Mouse (Mus musculus) midbrain, embryonic 12.5 days (tissue): ENCODE measurements at regions not wholly inside any gene's neighbourhood (a gene's known extent, or its start where the extent isn't known, plus 50 kb on each side); places are given as distances from the start of the nearest gene placed in this dataset.

Experiments
- ATAC-seq: fragments of 200-750 bp; cut with Nextera tagmentation; 2 replicates; pipeline ENCODE4 v1.8.0; 2017; ENCODE audit warnings: low read depth, moderate TSS enrichment, moderate library complexity; ENCODE audit not compliant: low FRiP score
- H3K27ac ChIP-seq: fragments of 300-500 bp; sonication (generic); replicated peaks from 2 replicates; pipeline ENCODE4 v1.5.1; 2016; ENCODE audit warnings: mild to moderate bottlenecking
- H3K27me3 ChIP-seq: fragments of 300-500 bp; sonication (generic); 2 replicates; pipeline ENCODE4 v1.6.1; 2016; ENCODE audit warnings: mild to moderate bottlenecking
- H3K36me3 ChIP-seq: fragments of 300-500 bp; sonication (generic); 2 replicates; pipeline ENCODE4 v1.6.1; 2016
- H3K4me1 ChIP-seq: fragments of 300-500 bp; sonication (generic); 2 replicates; pipeline ENCODE4 v1.6.1; 2016
- H3K4me2 ChIP-seq: fragments of 300-500 bp; sonication (generic); replicated peaks from 2 replicates; pipeline ENCODE4 v1.6.1; 2016; ENCODE audit warnings: mild to moderate bottlenecking, moderate library complexity
- H3K4me3 ChIP-seq: fragments of 300-500 bp; sonication (generic); 2 replicates; pipeline ENCODE4 v1.5.1; 2016; ENCODE audit warnings: mild to moderate bottlenecking
- H3K9ac ChIP-seq: fragments of 300-500 bp; sonication (generic); replicated peaks from 2 replicates; pipeline ENCODE4 v1.6.1; 2016; ENCODE audit warnings: mild to moderate bottlenecking, moderate library complexity
- H3K9me3 ChIP-seq: fragments of 300-500 bp; sonication (generic); 2 replicates; pipeline ENCODE4 v1.6.1; 2016; ENCODE audit warnings: mild to moderate bottlenecking
- WGBS: fragments of 180-500 bp; shearing (Covaris S2); methylation state at CpG from one replicate; pipeline ENCODE4 v1.1.7; 2016; 5-methylcytosine and 5-hydroxymethylcytosine counted together

GRCm38 (mm10) chr6:84408513-84408912 is 185.2 kb downstream of the Cyp26b1 start:
- WGBS: 82% methylated on average over 5 of the region's 5 CpGs
- ATAC-seq: no peak

DNA sequence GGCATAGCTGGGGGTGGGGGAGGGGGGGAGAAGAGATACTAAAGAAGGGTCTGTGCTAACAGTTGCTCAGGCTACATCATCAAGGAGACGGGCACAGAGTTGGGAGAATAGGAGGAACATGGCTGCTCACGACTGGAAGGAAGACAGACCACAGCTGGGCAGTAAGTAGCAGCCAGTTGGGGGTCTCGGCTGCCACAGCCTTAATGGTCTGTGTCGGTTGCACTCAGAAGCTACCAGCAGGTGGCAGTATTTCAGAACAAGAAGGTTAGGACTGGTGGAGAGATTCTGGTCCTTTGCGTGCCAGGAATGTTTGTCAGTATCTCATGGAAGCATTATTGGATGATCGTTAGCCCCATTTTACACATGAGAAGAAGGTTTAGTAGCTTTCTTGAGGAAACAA is 185.9 kb downstream of the Cyp26b1 start:
- H3K27me3 ChIP-seq: peaks cover 5% of the 10 kb centered on the region; the same call in 1 of the 2 replicates
- H3K9me3 ChIP-seq: no peaks in the 10 kb centered on the region
- no peak overlapping the region for H3K4me2 ChIP-seq
- H3K36me3 ChIP-seq: no peaks in the 10 kb centered on the region
- 14% methylated on average over 6 of the region's 6 CpGs for WGBS
- no peak overlapping the region for H3K9ac ChIP-seq
- no peaks in the 10 kb centered on the region for H3K4me1 ChIP-seq
- H3K4me3 ChIP-seq: no peak overlapping the region
- no peak overlapping the region for H3K27ac ChIP-seq
- peak; percentile 65; the same call in 1 of the 2 replicates for ATAC-seq

More at GRCm38 (mm10) chr6:84408513-84408912, 185.2 kb downstream of the Cyp26b1 start:
- Histone ChIP-seq H3K27ac (no peak overlapping the region), H3K4me2 (no peak overlapping the region), H3K9ac (no peak overlapping the region), H3K36me3 (no peaks in the 10 kb centered on the region), H3K4me3 (no peak overlapping the region), H3K27me3 (peaks cover 5% of the 10 kb centered on the region; the same call in 1 of the 2 replicates), H3K9me3 (no peaks in the 10 kb centered on the region), H3K4me1 (no peaks in the 10 kb centered on the region)

GRCm38 (mm10) chr6:84404695-84405094 is 189.0 kb downstream of the Cyp26b1 start:
- H3K27ac ChIP-seq: no peak overlapping the region
- H3K36me3 ChIP-seq: no peaks in the 10 kb centered on the region
- no peak overlapping the region for H3K9ac ChIP-seq
- no peak overlapping the region for H3K4me3 ChIP-seq
- no peak overlapping the region for H3K4me2 ChIP-seq
- 61% methylated on average over 4 of the region's 4 CpGs for WGBS
- no peaks in the 10 kb centered on the region for H3K9me3 ChIP-seq
- H3K4me1 ChIP-seq: no peaks in the 10 kb centered on the region
- H3K27me3 ChIP-seq: peaks cover 5% of the 10 kb centered on the region; the same call in 1 of the 2 replicates
- no peak for ATAC-seq

GRCm38 (mm10) chr6:84402431-84402830 is 191.3 kb downstream of the Cyp26b1 start:
- no peak for ATAC-seq
- Histone ChIP-seq H3K4me2 (no peak overlapping the region), H3K4me1 (no peaks in the 10 kb centered on the region), H3K27ac (no peak overlapping the region), H3K9me3 (no peaks in the 10 kb centered on the region), H3K27me3 (peaks cover 5% of the 10 kb centered on the region; the same call in 1 of the 2 replicates), H3K36me3 (no peaks in the 10 kb centered on the region), H3K9ac (no peak overlapping the region), H3K4me3 (no peak overlapping the region)
- WGBS: 73% methylated on average over 2 of the region's 2 CpGs

GRCm38 (mm10) chr6:84394496-84395090 is 199.1 kb downstream of the Cyp26b1 start:
- Histone ChIP-seq H3K36me3 (no peaks in the 10 kb centered on the region), H3K9ac (no peak overlapping the region), H3K27me3 (no peaks in the 10 kb centered on the region), H3K9me3 (no peaks in the 10 kb centered on the region), H3K27ac (no peak overlapping the region), H3K4me1 (peaks cover 6% of the 10 kb centered on the region), H3K4me3 (no peak overlapping the region), H3K4me2 (no peak overlapping the region)
- ATAC-seq: no peak
- 73% methylated on average over 6 of the region's 6 CpGs for WGBS

GRCm38 (mm10) chr6:84393519-84394231 is 200.0 kb downstream of the Cyp26b1 start:
- Histone ChIP-seq H3K9ac (no peak overlapping the region), H3K36me3 (no peaks in the 10 kb centered on the region), H3K4me3 (no peak overlapping the region), H3K4me2 (no peak overlapping the region), H3K9me3 (no peaks in the 10 kb centered on the region), H3K27me3 (no peaks in the 10 kb centered on the region), H3K4me1 (peaks cover 6% of the 10 kb centered on the region), H3K27ac (no peak overlapping the region)
- no peak for ATAC-seq
- WGBS: 90% methylated on average over 9 of the region's 9 CpGs

GRCm38 (mm10) chr6:84392752-84393511 is 200.8 kb downstream of the Cyp26b1 start:
- no peaks in the 10 kb centered on the region for H3K36me3 ChIP-seq
- no peak overlapping the region for H3K27ac ChIP-seq
- H3K4me2 ChIP-seq: no peak overlapping the region
- H3K27me3 ChIP-seq: no peaks in the 10 kb centered on the region
- H3K4me1 ChIP-seq: peaks cover 6% of the 10 kb centered on the region
- whole genome bisulfite sequencing: 92% methylated on average over 14 of the region's 14 CpGs
- no peaks in the 10 kb centered on the region for H3K9me3 ChIP-seq
- H3K4me3 ChIP-seq: no peak overlapping the region
- H3K9ac ChIP-seq: no peak overlapping the region
- ATAC-seq: no peak

- no peak overlapping the region for H3K9ac ChIP-seq
- H3K36me3 ChIP-seq: no peaks in the 10 kb centered on the region
- no peak overlapping the region for H3K4me2 ChIP-seq
- H3K4me3 ChIP-seq: no peak overlapping the region
- WGBS: 86% methylated on average over 3 of the region's 3 CpGs
- H3K4me1 ChIP-seq: peaks cover 6% of the 10 kb centered on the region
- no peak for ATAC-seq
- H3K9me3 ChIP-seq: no peaks in the 10 kb centered on the region
- no peak overlapping the region for H3K27ac ChIP-seq
- H3K27me3 ChIP-seq: no peaks in the 10 kb centered on the region
These were observed 202.7 kb downstream of the Cyp26b1 start for GRCm38 (mm10) chr6:84391016-84391415.

DNA sequence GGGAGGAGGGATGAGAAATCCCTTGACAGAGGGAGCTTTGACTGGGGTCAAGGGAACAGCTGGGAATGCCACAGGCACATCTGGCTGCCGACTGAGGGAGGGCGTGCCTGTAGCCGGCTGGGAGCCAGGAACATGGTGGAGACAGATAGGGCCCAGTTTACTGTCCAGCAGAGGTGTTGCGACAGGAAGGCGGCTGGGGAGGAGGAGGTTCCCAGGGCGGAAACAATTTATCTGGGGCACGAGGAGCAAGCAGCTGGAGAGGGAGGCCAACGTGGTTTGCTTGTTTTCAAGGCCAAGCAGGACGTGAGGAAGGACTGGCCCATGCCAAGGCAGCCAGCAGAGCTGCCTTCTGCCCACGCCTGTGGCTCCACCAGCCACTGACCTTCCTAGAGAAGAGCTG is 208.0 kb downstream of the Cyp26b1 start:
- no peak overlapping the region for H3K27ac ChIP-seq
- WGBS: 64% methylated on average over 10 of the region's 10 CpGs
- H3K27me3 ChIP-seq: no peaks in the 10 kb centered on the region
- no peaks in the 10 kb centered on the region for H3K4me1 ChIP-seq
- ATAC-seq: no peak
- H3K9me3 ChIP-seq: no peaks in the 10 kb centered on the region
- H3K4me2 ChIP-seq: no peak overlapping the region
- no peaks in the 10 kb centered on the region for H3K36me3 ChIP-seq
- no peak overlapping the region for H3K4me3 ChIP-seq
- no peak overlapping the region for H3K9ac ChIP-seq

GRCm38 (mm10) chr6:84383718-84384117 is 210.0 kb downstream of the Cyp26b1 start:
- Histone ChIP-seq H3K4me3 (no peak overlapping the region), H3K36me3 (no peaks in the 10 kb centered on the region), H3K27me3 (no peaks in the 10 kb centered on the region), H3K9me3 (no peaks in the 10 kb centered on the region), H3K4me2 (no peak overlapping the region), H3K9ac (no peak overlapping the region), H3K27ac (no peak overlapping the region), H3K4me1 (no peaks in the 10 kb centered on the region)
- ATAC-seq: no peak
- 87% methylated on average over 3 of the region's 3 CpGs for WGBS

DNA sequence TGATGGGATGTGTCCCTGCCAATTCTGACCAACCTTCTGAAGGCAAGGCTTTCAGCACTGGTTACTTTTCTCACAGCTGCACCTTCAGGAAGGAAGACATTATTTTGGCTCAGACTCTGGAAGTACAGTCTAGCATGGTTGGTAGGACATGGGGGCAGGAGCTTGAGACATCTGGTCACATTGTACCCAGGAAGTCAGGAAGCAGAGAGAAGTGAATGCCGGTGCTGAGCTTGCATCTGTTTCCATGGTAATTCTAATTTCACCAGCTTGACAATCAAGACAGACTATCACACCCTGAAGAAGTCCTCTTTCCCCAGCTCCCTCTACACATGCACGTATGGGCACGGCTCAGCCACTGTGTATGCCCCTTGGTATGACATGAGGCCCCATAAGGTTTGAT is 210.6 kb downstream of the Cyp26b1 start:
- Histone ChIP-seq H3K4me1 (no peaks in the 10 kb centered on the region), H3K9ac (no peak overlapping the region), H3K4me3 (no peak overlapping the region), H3K9me3 (no peaks in the 10 kb centered on the region), H3K27ac (no peak overlapping the region), H3K36me3 (no peaks in the 10 kb centered on the region), H3K27me3 (no peaks in the 10 kb centered on the region), H3K4me2 (no peak overlapping the region)
- no peak for ATAC-seq
- WGBS: 86% methylated on average over 3 of the region's 3 CpGs

DNA sequence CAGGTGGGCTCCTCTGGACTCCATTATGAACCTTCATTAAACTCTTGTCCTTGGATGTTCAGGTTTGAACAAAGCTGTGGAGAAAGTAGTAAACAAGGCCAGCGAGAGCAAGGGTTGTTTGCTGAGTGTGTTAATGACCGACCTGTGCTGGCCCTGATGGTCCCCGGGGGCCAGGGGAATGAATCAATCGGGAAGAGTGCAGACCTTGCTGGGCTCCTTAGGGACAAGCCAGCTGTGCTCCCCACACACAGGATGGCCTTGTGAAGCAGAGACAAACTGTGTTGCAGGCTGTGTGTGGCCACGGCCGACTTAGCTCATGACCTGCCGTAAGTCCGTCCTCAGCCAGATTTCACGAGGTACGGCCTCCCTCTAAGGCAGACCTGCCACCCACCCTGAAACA is 212.1 kb downstream of the Cyp26b1 start:
- Histone ChIP-seq H3K27me3 (peaks cover 4% of the 10 kb centered on the region; the same call in 1 of the 2 replicates), H3K4me3 (no peak overlapping the region), H3K9ac (no peak overlapping the region), H3K9me3 (no peaks in the 10 kb centered on the region), H3K27ac (no peak overlapping the region), H3K4me2 (no peak overlapping the region), H3K36me3 (no peaks in the 10 kb centered on the region), H3K4me1 (no peaks in the 10 kb centered on the region)
- WGBS: 87% methylated on average over 10 of the region's 10 CpGs
- ATAC-seq: no peak
